Comparison of ENCODE assay signal across 7 mouse cellular contexts in genomic region chr11:98149304-98149750, GRCm38 (mm10). TPM values are rescaled to one million over a fixed set of nuclear protein-coding genes. Genes with fewer than 3 reads are reported as not detected.
DNase-seq lines count a peak whose midpoint lies in the region; ATAC-seq lines count a peak whose summit lies in the region.

No protein-coding gene starts in this region.

- H3K27me3 ChIP-seq in intestine, embryonic 15.5 days (replicated peaks): no peaks in the 10 kb centered on the region
- H3K27me3 ChIP-seq in midbrain, embryonic 10.5 days (ENCODE audit: low read depth, poor library complexity, severe bottlenecking): no peaks in the 10 kb centered on the region

- peak; percentile 91 for ATAC-seq in intestine, embryonic 15.5 days

- H3K4me2 ChIP-seq in intestine, embryonic 15.5 days (replicated peaks): peak overlapping the region; percentile 97

- no peaks in the 10 kb centered on the region for H3K36me3 ChIP-seq in intestine, embryonic 15.5 days
- H3K36me3 ChIP-seq in midbrain, embryonic 10.5 days: peaks cover 11% of the 10 kb centered on the region

- peak; percentile 93 to 98 for DNase-seq in adrenal gland, adult (ENCODE audit: inconsistent age in 2 of 2, low spot score in 1 of 2)
- peak; percentile 94 for DNase-seq in embryo, embryonic 10.5 days (ENCODE audit: low spot score)
- DNase-seq in gastrocnemius, postnatal 25 days: peak; percentile 93
- DNase-seq in left cerebral cortex, postnatal 25 days (ENCODE audit: low spot score in 2 of 2): peak; percentile 92 to 94
- DNase-seq in midbrain, embryonic 10.5 days (ENCODE audit: low spot score): peak; percentile 97
- DNase-seq in right cerebral cortex, postnatal 4 days: peak; percentile 95

- peak overlapping the region; percentile 92 for H3K27ac ChIP-seq in intestine, embryonic 15.5 days
- H3K27ac ChIP-seq in midbrain, embryonic 10.5 days (replicated peaks): peak overlapping the region; percentile 95

- peak overlapping the region; percentile 93 for H3K9ac ChIP-seq in intestine, embryonic 15.5 days

- H3K9me3 ChIP-seq in intestine, embryonic 15.5 days: no peaks in the 10 kb centered on the region
- H3K9me3 ChIP-seq in midbrain, embryonic 10.5 days (replicated peaks): no peaks in the 10 kb centered on the region

- peaks cover 4% of the 10 kb centered on the region for H3K4me1 ChIP-seq in intestine, embryonic 15.5 days (replicated peaks)
- peaks cover 25% of the 10 kb centered on the region for H3K4me1 ChIP-seq in midbrain, embryonic 10.5 days

- under 1% methylated on average over 55 of the region's 57 CpGs for WGBS in intestine, embryonic 15.5 days
- under 1% methylated on average over 56 of the region's 57 CpGs for WGBS in midbrain, embryonic 10.5 days

- intact Hi-C loops in left cerebral cortex, postnatal 25 days (cut with DNase I): loop anchor here (5.0 kb wide), 1 partner anchor 122 kb away; the partner anchor contains the start of gene Rpl19

- H3K4me3 ChIP-seq in intestine, embryonic 15.5 days (replicated peaks): peak overlapping the region; percentile 99
- H3K4me3 ChIP-seq in midbrain, embryonic 10.5 days: peak overlapping the region; percentile 86

RNA-seq across cellular contexts. Expression of gene Fbxl20, which starts 0.9 kb away (rescaled TPM):
- total RNA-seq in gastrocnemius, postnatal 25 days (2021): 10 to 100 TPM; 10.3 to 11.1 TPM
- polyA plus RNA-seq in intestine, embryonic 15.5 days (2015; fragmentation: Nextera tagmentation; extraction: Ambion mirVana): 10.4 and 14.9 TPM in 2 replicates
- 10 to 100 TPM; 35.5 to 39.4 TPM for total RNA-seq in left cerebral cortex, postnatal 25 days (2021)
- polyA plus RNA-seq in midbrain, embryonic 10.5 days (2016; fragmentation: Nextera tagmentation; extraction: Ambion mirVana): 21.0 and 23.7 TPM in 2 replicates

RNA-seq across cellular contexts. Expression of gene Med1, which starts 43.8 kb away (rescaled TPM):
- total RNA-seq in gastrocnemius, postnatal 25 days (2021): 10 to 100 TPM; 21.2 to 23.1 TPM
- polyA plus RNA-seq in intestine, embryonic 15.5 days (2015; fragmentation: Nextera tagmentation; extraction: Ambion mirVana): 53.6 and 63.0 TPM in 2 replicates
- 10 to 100 TPM; 49.6 to 49.7 TPM for total RNA-seq in left cerebral cortex, postnatal 25 days (2021)
- polyA plus RNA-seq in midbrain, embryonic 10.5 days (2016; fragmentation: Nextera tagmentation; extraction: Ambion mirVana): 74.3 and 82.5 TPM in 2 replicates

RNA-seq across cellular contexts. Expression of gene Cdk12, which starts 53.5 kb away (rescaled TPM):
- 10 to 100 TPM; 13.0 to 14.0 TPM for total RNA-seq in gastrocnemius, postnatal 25 days (2021)
- polyA plus RNA-seq in intestine, embryonic 15.5 days (2015; fragmentation: Nextera tagmentation; extraction: Ambion mirVana): 8.5 and 9.4 TPM in 2 replicates
- total RNA-seq in left cerebral cortex, postnatal 25 days (2021): 10 to 100 TPM; 35.2 to 38.8 TPM
- polyA plus RNA-seq in midbrain, embryonic 10.5 days (2016; fragmentation: Nextera tagmentation; extraction: Ambion mirVana): 10.7 and 12.0 TPM in 2 replicates

Comparison
In these comparisons a context has a peak if more than half of its experiments do, and no peak if none do; other contexts are left out.
1. Peak in every context shown above with its lines: DNase-seq, ATAC-seq, H3K4me3 ChIP-seq and H3K27ac ChIP-seq.